In the genomic region with DNA sequence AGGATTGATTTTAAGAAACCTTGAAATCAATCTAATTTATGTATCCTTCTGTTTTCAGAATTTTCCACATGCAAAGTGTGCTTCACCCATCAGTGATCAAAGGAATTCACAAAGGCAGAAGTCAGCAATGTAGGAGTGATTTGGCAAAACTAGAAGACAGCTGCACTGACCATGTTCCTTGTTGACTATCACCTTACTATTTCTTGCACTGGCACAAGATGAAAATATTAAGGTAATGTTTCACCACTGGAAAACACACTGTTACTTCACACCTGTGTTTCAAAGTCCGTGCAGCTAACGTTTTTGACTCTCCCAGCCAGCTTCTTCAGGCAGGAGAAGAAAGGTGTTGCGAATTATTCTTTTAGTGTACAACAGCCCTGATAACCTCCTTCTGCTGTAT, we compare ENCODE assay signal across 15 mouse cellular contexts.
"Had no signal": no experiment of that assay in that cellular context is flagged by ENCODE, and none has a peak within 500 bp of the region (broad histone marks: within the 10 kb centered on the region; RNA-seq: fewer than 3 reads in every experiment).

No protein-coding gene starts in this region.

- H3K9ac ChIP-seq: liver, embryonic 12.5 days; liver, embryonic 15.5 days; lung, embryonic 15.5 days; midbrain, embryonic 13.5 days had no signal

- H3K9me3 ChIP-seq: liver, embryonic 12.5 days; liver, embryonic 15.5 days; lung, embryonic 15.5 days; midbrain, embryonic 10.5 days; midbrain, embryonic 13.5 days had no signal

- ATAC-seq: intestine, postnatal 0 days; liver, embryonic 12.5 days; midbrain, embryonic 13.5 days; midbrain, embryonic 16.5 days had no signal

- H3K36me3 ChIP-seq: liver, embryonic 12.5 days; liver, embryonic 15.5 days; lung, embryonic 15.5 days; midbrain, embryonic 10.5 days; midbrain, embryonic 13.5 days had no signal

- H3K4me1 ChIP-seq: liver, embryonic 12.5 days; liver, embryonic 15.5 days; lung, embryonic 15.5 days; megakaryocyte, embryonic 14.5 days; midbrain, embryonic 10.5 days; midbrain, embryonic 13.5 days had no signal

- H3K27ac ChIP-seq: left cerebral cortex, adult 2 months; liver, embryonic 12.5 days; liver, embryonic 15.5 days; lung, embryonic 15.5 days; midbrain, embryonic 10.5 days; midbrain, embryonic 13.5 days had no signal

- H3K27me3 ChIP-seq: liver, embryonic 12.5 days; liver, embryonic 15.5 days; lung, embryonic 15.5 days; megakaryocyte, embryonic 14.5 days; midbrain, embryonic 13.5 days had no signal

- H3K4me2 ChIP-seq: liver, embryonic 12.5 days; liver, embryonic 15.5 days; lung, embryonic 15.5 days; midbrain, embryonic 13.5 days had no signal

- H3K4me3 ChIP-seq: left cerebral cortex, adult 2 months; liver, embryonic 12.5 days; liver, embryonic 15.5 days; lung, embryonic 15.5 days; megakaryocyte, embryonic 14.5 days; midbrain, embryonic 10.5 days; midbrain, embryonic 13.5 days had no signal

- DNase-seq: layer of hippocampus, postnatal 36 days; lung, adult 18-20 months; lung, postnatal 10 days; lung, postnatal 36 days; thymus, adult 18-20 months; thymus, postnatal 36 days had no signal
